Mouse (Mus musculus): ENCODE measurements around the gene Dcst1. TPM values are rescaled to one million over a fixed set of nuclear protein-coding genes. Genes with fewer than 3 reads are reported as not detected.

Gene Dcst1
- total and polyA plus RNA-seq, 2 experiments from 2014 or later, result 1.3 TPM; not detected in 1

DNA sequence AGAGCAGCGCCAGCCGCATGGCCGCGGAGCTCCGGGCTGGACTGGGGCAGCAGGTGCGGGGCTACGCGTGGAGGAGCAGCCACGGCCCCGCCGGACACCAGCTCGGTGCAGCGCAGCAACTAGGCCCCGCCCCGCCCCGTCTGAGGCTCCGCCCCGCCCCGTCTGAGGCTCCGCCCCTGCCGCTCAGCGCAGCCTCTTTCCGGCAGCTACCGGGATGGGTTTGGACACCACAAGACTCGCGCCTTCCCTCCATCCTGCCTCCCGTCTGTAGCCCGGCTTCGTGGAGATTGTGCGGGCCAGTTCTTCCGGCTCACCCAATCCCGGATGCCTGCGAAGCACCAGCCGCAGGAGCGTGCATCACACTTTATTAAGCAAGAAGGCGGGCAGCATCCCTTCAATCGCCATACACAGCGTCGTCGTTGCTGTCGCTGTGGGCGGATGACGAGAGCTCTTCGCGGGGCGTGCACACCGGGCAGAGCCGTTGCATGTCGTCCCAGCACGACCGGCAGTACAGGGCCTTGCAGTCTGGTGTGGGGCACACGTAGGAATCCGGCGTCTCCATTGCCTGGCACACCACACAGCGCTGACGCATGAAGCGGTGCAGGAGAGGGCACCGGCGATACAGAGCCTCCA, 15.1 kb downstream of the Dcst1 start, which contains the start of gene Adam15:
Adam15 (minus strand) TSS at position 128 of the 633 bp plus-strand sequence.
- H3K27ac ChIP-seq (ENCODE audit: low read depth, low read length), result peak within 1 kb of the TSS; percentile 85
- H3K4me3 ChIP-seq (ENCODE audit: low read depth, low read length), result peak within 1 kb of the TSS; percentile 50
- no peaks in the 10 kb centered on the region for H3K27me3 ChIP-seq (ENCODE audit: insufficient read depth, low read length)
- ATAC-seq (peak; percentile 94), DNase-seq (peak; percentile 90)
- 0 out of 2 replicates have a peak, but pooled peaks have one; percentile 2 for TF ChIP-seq CTCF (IDR thresholded peaks at IDR 0.05; ENCODE audit: low read depth)
- no peaks in the 10 kb centered on the region for H3K9me3 ChIP-seq (ENCODE audit: low read length)
- H3K4me1 ChIP-seq (ENCODE audit: insufficient read depth), result 0 out of 2 replicates have a peak, but pooled peaks cover 6% of the 10 kb centered on the region
- 3% methylated on average over 54 of the region's 59 CpGs for whole genome bisulfite sequencing
- peak within 1 kb of the TSS; percentile 60 for H3K9ac ChIP-seq
- H3K36me3 ChIP-seq (ENCODE audit: insufficient read depth), result peaks cover 7% of the 10 kb centered on the region; the same call in 1 of the 2 replicates
- peak within 1 kb of the TSS; percentile 75 for H3K4me2 ChIP-seq (ENCODE audit: low read depth)

DNA sequence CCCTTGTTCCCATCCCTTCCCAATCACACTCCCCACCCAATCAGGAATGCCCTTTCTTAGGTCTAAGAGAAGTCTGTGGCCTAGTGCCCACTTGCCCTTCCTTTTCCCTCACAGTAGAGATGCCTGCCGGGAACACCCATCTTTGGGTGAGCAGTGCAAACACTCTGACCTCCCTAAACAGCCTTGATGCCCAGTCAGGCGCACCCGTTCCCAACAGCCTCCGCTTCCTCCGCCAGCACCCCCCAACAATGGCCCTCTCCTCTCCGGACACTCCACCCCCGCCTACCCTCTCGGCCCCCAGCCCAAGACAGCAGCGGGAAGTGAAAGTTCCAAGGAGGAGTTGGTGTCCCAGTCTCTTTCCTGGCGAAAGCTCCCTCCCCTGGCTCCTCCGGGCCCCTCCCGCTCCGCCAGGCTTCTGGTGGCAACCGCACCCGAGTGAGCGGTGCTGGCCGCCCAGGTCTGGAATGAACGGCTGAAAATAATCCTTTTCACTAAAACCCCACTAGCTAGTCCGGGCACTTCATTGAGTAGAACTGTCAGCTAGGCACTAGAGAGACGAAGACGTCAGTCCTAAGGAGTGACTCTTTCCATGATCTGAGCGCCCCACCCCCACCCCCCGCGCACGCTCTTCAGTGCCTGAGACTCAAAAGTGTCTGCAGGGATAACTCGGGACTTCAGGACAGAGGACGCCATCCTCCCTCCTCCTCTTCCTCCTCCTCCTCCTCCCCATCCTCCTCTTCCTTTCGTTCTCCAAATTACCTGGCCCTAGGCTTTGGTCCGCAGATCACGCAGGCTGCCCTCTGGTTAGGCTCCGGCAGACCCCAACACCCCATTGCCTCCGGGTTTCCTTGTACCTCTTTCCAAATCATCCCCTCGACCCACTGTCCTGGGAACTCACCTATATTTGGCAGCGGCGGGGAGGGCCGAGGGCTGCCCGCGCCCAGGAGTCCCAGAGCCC, 15.9 kb downstream of the Dcst1 start:
- Histone ChIP-seq H3K4me1 (ENCODE audit: insufficient read depth) (0 out of 2 replicates have a peak, but pooled peaks cover 6% of the 10 kb centered on the region), H3K4me2 (ENCODE audit: low read depth) (peak overlapping the region; percentile 75), H3K27me3 (ENCODE audit: insufficient read depth, low read length) (no peaks in the 10 kb centered on the region), H3K4me3 (ENCODE audit: low read depth, low read length) (peak overlapping the region; percentile 50), H3K9me3 (ENCODE audit: low read length) (no peaks in the 10 kb centered on the region), H3K9ac (peak overlapping the region; percentile 60), H3K36me3 (ENCODE audit: insufficient read depth) (peaks cover 7% of the 10 kb centered on the region; the same call in 1 of the 2 replicates), H3K27ac (ENCODE audit: low read depth, low read length) (peak overlapping the region; percentile 85)
- WGBS, result 2% methylated on average over 38 of the region's 38 CpGs
- DNase-seq (peak; percentile 45), ATAC-seq (peak; percentile 47)
- no peak for TF ChIP-seq CTCF (IDR thresholded peaks at IDR 0.05; ENCODE audit: low read depth)

DNA sequence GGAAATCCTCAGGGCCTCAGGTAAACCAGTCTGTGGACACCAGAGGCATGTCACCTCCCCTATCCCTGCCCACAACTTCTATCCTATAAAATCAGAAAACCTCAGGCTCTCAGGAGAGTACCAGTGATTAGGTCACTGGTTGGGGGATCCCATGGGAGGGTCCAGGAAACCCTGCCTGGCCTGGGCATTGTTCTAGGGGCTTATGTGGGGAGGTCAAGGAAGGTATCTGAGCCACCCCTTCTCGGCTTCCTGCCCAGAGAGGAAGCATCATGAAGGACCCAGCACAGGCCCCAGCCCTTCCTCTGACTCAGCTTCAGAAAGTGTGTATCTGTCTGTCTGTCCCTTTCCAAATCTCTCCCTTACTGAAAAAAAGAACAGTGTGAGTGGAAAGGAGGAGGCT, 17.1 kb downstream of the Dcst1 start:
- Histone ChIP-seq H3K4me3 (ENCODE audit: low read depth, low read length) (no peak overlapping the region), H3K27ac (ENCODE audit: low read depth, low read length) (no peak overlapping the region), H3K4me1 (ENCODE audit: insufficient read depth) (0 out of 2 replicates have a peak, but pooled peaks cover 6% of the 10 kb centered on the region), H3K9ac (no peak overlapping the region), H3K9me3 (ENCODE audit: low read length) (no peaks in the 10 kb centered on the region), H3K4me2 (ENCODE audit: low read depth) (no peak overlapping the region), H3K36me3 (ENCODE audit: insufficient read depth) (peaks cover 11% of the 10 kb centered on the region; the same call in 1 of the 2 replicates), H3K27me3 (ENCODE audit: insufficient read depth, low read length) (no peaks in the 10 kb centered on the region)
- ATAC-seq (no peak), DNase-seq (no peak)
- TF ChIP-seq CTCF (IDR thresholded peaks at IDR 0.05; ENCODE audit: low read depth), result no peak
- WGBS, result 68% methylated on average over 1 of the region's 1 CpGs

DNA sequence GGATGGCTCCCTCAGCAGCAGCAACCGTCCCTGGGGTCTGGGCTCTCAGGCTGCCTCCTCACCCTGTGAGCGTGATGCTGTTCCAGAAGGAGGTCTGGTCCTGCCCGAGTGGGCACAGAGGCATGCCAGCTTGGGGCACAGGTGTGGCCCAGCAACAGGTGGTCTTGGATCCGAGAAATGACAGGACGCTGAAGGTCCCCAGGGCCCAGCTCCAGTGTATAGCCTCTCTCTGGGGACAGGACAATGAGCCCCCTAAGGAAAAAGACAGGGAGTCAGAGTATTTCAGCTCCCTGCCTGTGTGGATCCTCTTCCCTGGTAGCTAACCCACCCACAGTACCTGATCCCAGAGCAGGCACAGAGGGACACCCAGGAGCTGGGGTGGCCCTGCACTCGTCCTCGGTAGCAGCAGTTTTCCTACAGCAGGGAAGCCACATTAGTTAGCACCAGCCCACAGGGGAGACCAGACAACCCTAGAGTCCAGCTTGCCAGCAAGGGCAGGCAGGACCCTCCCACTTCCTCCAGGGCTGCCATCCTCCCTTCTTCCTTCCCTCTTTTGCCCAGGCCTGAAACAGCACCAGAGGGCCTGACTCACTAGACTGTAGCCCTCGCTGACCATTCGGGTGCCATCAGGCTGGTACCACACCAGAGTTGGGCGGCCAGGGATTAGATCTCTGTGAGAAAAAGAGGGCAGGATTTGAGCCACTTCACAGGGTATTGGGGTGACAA, 18.1 kb downstream of the Dcst1 start:
- no peaks in the 10 kb centered on the region for H3K9me3 ChIP-seq (ENCODE audit: low read length)
- H3K9ac ChIP-seq, result no peak overlapping the region
- WGBS, result 87% methylated on average over 10 of the region's 10 CpGs
- H3K27me3 ChIP-seq (ENCODE audit: insufficient read depth, low read length), result no peaks in the 10 kb centered on the region
- DNase-seq (no peak), ATAC-seq (no peak)
- H3K4me1 ChIP-seq (ENCODE audit: insufficient read depth), result 0 out of 2 replicates have a peak, but pooled peaks cover 6% of the 10 kb centered on the region
- no peak for TF ChIP-seq CTCF (IDR thresholded peaks at IDR 0.05; ENCODE audit: low read depth)
- peaks cover 11% of the 10 kb centered on the region; the same call in 1 of the 2 replicates for H3K36me3 ChIP-seq (ENCODE audit: insufficient read depth)
- H3K27ac ChIP-seq (ENCODE audit: low read depth, low read length), result no peak overlapping the region
- no peak overlapping the region for H3K4me3 ChIP-seq (ENCODE audit: low read depth, low read length)
- H3K4me2 ChIP-seq (ENCODE audit: low read depth), result no peak overlapping the region

DNA sequence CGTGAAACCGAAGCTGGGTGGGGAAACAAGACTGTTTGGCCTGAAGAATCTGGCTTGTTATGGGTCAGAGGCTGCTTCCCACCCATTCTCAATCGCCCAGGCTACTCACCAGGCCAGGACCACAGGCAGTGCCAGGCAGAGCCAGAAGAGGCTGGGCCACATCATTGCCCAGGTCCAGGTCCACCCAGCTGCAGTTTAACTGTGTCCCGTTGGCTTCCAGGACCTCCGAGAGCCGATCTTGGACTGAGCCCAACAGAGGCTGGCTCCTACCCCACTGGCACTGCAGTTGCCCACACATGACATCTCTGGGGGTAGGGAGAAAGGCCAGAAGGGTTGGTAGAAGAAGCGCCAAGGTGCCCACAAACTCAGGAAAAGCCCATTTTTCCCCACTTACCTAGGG, 21.8 kb downstream of the Dcst1 start:
- no peak for TF ChIP-seq CTCF (IDR thresholded peaks at IDR 0.05; ENCODE audit: low read depth)
- H3K9me3 ChIP-seq (ENCODE audit: low read length), result no peaks in the 10 kb centered on the region
- DNase-seq, result no peak
- H3K36me3 ChIP-seq (ENCODE audit: insufficient read depth), result peaks cover 16% of the 10 kb centered on the region; the same call in 1 of the 2 replicates
- WGBS, result 72% methylated on average over 7 of the region's 7 CpGs
- H3K4me1 ChIP-seq (ENCODE audit: insufficient read depth), result 0 out of 2 replicates have a peak, but pooled peaks cover under 1% of the 10 kb centered on the region
- no peaks in the 10 kb centered on the region for H3K27me3 ChIP-seq (ENCODE audit: insufficient read depth, low read length)
- H3K4me3 ChIP-seq (ENCODE audit: low read depth, low read length), result no peak overlapping the region
- H3K9ac ChIP-seq, result no peak overlapping the region
- H3K27ac ChIP-seq (ENCODE audit: low read depth, low read length), result no peak overlapping the region
- H3K4me2 ChIP-seq (ENCODE audit: low read depth), result no peak overlapping the region
- ATAC-seq, result no peak

DNA sequence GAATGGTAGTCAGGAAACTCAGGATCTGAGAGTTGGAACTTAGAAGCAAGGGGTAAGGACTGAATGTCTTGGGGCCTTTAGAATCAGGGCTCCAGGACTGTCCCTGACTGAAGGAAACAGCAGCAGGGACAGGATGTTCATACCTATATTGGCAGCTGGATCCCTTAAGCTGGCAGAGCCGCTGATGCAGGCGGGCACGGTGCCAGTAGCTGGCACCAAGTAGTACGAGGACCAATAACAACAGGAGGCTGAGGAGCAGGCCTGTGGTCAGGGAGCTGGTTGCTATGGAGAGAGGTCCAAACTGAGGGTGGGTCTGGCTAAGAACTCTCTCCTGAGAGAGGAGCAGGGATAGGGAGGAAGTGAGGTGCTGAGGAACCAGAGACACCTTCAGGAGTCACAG, 23.3 kb downstream of the Dcst1 start:
- Histone ChIP-seq H3K27ac (ENCODE audit: low read depth, low read length) (no peak overlapping the region), H3K4me2 (ENCODE audit: low read depth) (no peak overlapping the region), H3K36me3 (ENCODE audit: insufficient read depth) (peaks cover 16% of the 10 kb centered on the region; the same call in 1 of the 2 replicates), H3K9me3 (ENCODE audit: low read length) (no peaks in the 10 kb centered on the region), H3K27me3 (ENCODE audit: insufficient read depth, low read length) (no peaks in the 10 kb centered on the region), H3K9ac (no peak overlapping the region), H3K4me3 (ENCODE audit: low read depth, low read length) (no peak overlapping the region), H3K4me1 (ENCODE audit: insufficient read depth) (0 out of 2 replicates have a peak, but pooled peaks cover 3% of the 10 kb centered on the region)
- DNase-seq (no peak), ATAC-seq (no peak)
- WGBS, result 47% methylated on average over 4 of the region's 4 CpGs
- TF ChIP-seq CTCF (IDR thresholded peaks at IDR 0.05; ENCODE audit: low read depth), result no peak

Data from forebrain, postnatal 0 days (tissue).